Mouse (Mus musculus): ENCODE measurements around the gene Pdlim3.

Gene Pdlim3

GRCm38 (mm10) chr8:45905591-45906250 is 20.5 kb downstream of the Pdlim3 start:
- DNase-seq (ENCODE audit: low spot score): no peak

DNA sequence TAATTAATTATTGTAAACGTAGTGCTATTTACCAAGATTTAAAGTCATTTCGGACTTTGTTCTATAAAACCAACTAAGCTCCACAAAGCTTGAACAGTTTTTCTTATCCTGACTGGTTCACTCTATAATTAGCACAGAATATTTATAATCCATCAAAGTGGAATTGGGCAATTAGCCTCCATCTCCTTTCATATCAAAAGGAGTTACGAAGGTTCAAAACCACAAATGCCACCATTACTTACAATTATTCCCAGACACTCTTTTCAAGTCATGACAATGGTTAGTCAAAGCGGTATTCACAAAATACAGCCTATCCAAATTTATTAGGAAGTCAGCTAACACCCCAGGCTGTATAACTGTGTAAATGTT is 21.0 kb downstream of the Pdlim3 start:
- no peak for DNase-seq (ENCODE audit: low spot score)

GRCm38 (mm10) chr8:45913707-45914106 is 28.4 kb downstream of the Pdlim3 start:
- no peak for DNase-seq (ENCODE audit: low spot score)

DNA sequence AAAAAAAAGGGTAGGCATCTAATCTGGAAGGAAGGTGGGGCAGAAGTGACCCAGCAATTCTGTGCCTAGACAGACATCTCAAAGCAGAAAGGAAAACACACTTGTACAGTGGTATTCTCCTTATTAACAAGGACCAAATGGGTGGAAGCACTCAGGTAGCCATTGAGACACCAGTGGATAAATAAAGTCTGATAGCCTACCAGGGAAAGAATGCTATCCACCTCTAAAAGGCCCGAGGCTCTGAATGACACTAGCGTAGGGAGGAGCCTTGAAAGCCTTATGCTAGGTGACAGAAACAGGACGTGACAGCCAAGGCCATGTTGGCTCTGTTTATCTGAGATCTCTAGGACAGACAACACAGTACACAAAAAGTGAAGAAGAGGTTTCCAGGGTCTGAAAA is 31.2 kb downstream of the Pdlim3 start:
- DNase-seq (ENCODE audit: low spot score): no peak

GRCm38 (mm10) chr8:45917040-45917679 is 31.9 kb downstream of the Pdlim3 start:
- DNase-seq (ENCODE audit: low spot score): no peak

- no peak for DNase-seq (ENCODE audit: low spot score)
These were observed 33.6 kb downstream of the Pdlim3 start for GRCm38 (mm10) chr8:45918891-45919290.

DNA sequence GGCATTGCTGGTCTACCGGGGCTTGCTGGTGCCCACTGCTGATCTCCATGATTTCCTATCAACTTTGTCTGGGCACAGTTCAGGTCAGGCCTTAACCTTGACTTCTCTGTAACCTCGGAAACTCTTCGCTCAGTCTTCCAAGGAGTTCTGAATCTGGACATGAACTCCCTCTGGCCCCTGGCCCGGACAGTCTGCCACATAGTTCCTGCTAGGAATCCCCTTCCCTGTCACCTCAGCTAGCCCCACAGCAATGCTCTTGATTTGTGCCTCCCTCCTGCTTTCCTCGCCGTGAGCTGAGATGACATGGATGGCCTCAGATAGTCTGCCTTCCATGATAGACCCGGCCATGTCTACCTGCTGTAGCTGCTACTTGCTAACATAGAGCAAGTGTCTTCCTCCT is 35.1 kb downstream of the Pdlim3 start:
- no peak for DNase-seq (ENCODE audit: low spot score)

GRCm38 (mm10) chr8:45922116-45922515 is 36.9 kb downstream of the Pdlim3 start:
- DNase-seq (ENCODE audit: low spot score): no peak

DNA sequence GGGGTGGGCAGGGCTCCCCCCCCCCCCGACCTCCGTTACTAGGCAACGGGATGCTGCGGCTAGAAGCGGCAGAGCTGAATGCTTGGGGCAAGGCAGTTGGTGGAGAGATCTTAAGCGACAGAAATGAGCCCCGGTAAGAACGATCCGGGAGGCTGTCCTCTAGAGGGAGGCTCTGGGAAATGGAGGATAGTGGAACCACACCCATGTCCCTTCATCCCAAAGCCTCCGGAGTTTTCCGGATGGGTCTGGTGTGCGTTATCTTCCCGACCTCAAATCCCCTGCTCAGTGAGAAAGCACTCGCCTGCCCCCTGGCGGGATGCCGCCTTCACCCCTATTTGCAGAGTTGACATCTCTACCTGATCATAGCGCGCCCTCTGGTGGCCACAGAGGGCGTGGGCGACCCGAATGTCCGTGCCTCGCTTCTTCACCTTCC is 49.3 kb downstream of the Pdlim3 start, which contains the start of gene Ccdc110:
Gene Ccdc110, plus strand, starts transcription at position 38 of the 433 bp plus-strand sequence.
- peak; percentile 96 for DNase-seq (ENCODE audit: low spot score)

DNA sequence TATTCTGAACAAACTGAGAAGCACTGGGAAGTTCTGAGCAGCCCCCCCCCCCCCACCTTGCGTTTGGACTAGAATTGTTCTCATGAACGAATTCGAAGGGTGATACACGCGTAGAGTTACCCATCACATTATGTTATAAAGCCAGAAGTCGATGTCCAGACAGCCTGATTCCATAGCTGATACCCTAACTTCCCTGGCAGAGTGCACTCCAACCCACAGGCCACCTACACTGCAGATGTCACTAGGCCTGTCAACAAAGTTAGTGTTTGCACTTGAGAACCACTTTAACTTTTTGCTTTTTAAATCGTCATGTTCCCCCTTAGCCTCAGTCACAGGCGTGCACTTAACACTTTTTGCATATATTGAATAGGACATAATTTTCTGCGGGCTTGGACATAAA is 51.7 kb downstream of the Pdlim3 start:
- DNase-seq (ENCODE audit: low spot score): no peak

DNA sequence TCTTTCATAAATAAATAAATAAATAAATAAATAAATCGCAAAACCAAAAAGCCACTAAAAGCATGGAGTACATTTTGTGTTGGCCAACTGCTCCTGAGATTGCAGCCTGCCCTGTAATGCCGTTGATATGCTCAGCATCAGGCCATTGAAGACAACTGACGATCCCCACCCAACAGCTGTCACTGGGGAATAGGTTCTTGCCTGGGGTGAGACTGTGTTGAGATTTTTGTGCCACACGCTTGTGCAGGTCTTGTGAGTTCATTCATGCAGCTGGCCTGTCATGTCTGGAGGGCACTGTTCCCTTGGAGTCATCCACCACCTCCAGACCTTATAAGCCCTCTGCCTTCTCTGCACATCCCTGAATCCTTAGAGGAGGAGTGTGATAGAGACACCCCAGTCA is 61.0 kb downstream of the Pdlim3 start:
- no peak for DNase-seq (ENCODE audit: low spot score)

GRCm38 (mm10) chr8:45950622-45951021 is 65.4 kb downstream of the Pdlim3 start:
- no peak for DNase-seq (ENCODE audit: low spot score)

Data from MN1 (cell line).